Mouse (Mus musculus) layer of hippocampus, postnatal 36 days (tissue): Measurements from ENCODE around the gene Tmem80. TPM values are rescaled to one million over a fixed set of nuclear protein-coding genes. Genes with fewer than 3 reads are reported as not detected.

Source experiments
- DNase-seq, 2 experiments: peaks; one replicate each; pipeline ENCODE4 v3.0.0; 2022
- total RNA-seq, 2 experiments: library from RNA; stranded (reverse); gene quantifications; 2 replicates each; pipeline ENCODE4 v1.2.3; 2021

The Tmem80 gene
- total RNA-seq = 10 to 100 TPM; 32.4 to 34.3 TPM

DNA sequence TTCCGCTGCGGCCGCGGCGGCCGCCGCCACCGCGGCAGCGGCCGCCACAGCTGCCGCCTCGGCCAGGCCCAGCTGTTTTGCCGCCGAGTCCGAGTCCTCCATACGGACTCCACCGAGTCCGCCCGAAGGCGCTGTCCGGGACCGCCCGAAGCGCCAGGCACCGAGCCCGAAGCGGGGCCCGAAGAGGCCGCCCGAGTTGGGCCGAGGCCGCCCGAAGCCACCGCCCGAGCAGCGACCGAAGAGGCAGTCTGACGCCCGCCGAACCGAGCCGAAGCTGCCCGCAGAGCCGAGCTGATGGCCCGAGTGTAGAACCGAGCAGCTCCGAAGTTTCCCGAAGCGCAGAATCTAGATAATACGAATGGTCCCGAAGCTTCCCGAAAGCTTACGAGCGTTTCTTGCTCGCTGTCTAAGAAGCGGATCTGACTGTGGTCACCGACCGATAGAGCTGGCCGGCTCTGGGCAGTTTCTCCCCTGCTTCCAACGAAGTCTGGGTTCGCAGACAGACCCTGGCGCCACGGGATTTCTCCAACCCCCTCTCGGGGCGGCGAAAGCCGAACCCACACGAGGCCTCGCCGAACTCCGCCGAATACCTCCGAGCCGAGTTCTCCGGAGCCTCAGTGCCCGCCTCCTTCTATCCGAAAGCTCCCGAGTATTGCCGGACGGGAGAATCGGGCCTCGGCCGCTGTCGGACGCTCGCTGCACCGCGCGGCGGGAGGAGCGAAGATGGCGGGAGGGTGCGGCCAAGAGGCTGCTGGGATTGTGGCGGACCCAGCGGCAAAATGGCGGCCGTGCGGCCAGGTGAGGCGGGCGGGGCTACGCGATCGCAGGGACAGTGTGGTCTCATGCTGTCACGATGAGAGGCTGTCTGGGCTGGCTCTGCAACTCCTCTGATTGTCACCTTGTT lies at the start of gene Tmem80, which contains the start of gene Deaf1:
TSS of gene Tmem80 (plus strand) at position 271 of the 904 bp plus-strand sequence.
TSS of gene Deaf1 (minus strand) at position 222 of the 904 bp plus-strand sequence.
- DNase-seq = peak; percentile 99

DNA sequence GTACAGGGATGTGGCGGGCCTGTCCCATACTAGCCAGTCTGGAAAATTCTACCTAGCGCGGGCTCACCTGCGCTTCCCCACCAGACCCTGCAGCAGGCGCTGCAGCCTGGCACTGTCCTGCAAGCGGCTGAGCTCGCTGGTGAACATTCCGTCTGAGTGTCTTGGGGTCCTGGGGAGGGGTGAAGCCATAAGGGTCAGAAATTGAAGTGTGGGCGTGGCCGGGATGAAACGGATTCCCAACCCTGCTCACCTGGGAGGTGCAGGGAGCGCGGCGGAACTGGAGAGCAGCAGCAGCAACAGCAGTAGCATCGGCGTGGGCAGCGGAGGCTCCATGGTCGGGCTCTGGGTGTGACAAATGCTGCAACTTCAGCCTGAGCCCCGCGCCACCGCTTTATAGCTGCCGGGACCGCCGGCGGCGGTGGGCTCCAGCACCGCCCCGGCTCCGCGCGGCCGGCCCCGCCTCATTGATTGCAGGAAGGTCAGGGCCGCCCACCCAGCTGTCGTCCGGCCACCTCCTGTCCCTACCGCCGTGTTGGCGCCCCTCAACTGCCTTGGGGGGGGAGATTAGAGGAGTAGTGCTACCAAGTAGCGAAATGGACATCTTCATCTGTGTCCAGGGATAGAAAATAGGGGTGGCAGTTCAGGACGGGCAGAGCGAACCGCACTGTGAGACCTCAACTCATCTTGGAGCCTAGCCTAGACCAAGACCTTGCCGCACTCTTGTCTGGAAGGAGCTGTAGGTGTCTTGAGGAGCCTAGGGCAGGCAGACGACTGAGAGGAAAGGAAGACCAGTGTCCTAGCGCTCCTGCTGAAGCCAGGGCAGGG lies 48.6 kb upstream of the Tmem80 start, which contains the start of gene Sct:
TSS of gene Sct (minus strand) at position 368 of the 825 bp plus-strand sequence.
- DNase-seq = no peak

DNA sequence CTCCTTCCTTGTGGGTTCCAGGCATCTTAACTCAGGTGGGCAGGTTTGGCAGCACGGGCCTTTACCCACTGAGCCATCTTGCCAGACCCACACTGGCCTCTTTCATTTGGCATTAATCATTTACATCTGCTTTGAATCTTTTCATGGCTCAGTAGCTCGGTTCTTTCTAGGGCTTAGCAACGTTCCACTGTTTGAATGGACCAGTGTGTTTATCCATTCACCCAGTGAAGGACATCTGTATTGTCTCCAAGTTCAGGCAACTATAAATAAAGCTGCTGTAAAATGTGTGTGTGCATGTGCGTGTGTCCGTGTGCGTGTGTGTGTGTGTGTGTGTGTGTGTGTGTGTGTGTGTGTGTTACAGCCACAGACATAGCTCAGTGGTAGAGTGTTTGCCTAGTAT lies 46.1 kb upstream of the Tmem80 start:
- DNase-seq = no peak

DNA sequence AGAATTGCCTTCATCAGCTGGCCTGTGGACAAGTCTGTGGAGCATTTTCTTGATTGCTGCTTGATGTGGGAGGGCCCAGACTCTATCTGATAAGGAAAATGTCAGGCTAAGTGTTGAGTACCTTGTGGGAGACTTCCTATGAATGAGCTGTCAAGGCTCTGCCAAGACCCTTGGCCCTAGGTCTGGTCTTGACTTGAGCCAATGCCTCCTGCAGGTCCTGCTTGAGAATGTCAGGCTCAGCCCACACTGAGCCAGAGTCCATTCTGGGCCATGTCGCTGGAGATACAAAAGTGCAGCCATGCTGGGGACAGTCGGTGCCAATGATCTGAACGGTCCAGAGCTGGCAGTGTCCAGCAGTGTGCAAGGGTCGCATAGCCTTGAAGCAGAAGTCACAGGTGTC lies 44.8 kb upstream of the Tmem80 start:
- no peak for DNase-seq

DNA sequence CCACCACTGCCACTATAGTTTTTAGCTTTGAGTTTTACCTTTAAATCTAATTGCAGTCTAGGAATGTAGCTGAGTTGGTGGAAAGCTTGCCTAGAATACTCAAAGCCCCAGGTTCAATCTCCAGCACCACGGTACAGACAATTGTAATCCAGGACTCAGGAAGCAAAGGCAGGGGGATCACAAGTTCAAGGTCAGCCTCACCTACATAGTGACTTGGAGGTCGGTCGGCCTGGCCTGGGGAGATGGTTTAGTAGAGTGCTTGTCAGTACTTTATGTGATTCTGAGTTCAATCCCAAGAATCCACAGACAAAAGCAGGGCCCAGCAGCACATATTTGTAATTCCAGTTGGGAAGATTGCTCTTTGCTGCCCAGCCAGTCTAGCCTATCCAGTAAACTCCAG lies 39.5 kb upstream of the Tmem80 start:
- DNase-seq = no peak

DNA sequence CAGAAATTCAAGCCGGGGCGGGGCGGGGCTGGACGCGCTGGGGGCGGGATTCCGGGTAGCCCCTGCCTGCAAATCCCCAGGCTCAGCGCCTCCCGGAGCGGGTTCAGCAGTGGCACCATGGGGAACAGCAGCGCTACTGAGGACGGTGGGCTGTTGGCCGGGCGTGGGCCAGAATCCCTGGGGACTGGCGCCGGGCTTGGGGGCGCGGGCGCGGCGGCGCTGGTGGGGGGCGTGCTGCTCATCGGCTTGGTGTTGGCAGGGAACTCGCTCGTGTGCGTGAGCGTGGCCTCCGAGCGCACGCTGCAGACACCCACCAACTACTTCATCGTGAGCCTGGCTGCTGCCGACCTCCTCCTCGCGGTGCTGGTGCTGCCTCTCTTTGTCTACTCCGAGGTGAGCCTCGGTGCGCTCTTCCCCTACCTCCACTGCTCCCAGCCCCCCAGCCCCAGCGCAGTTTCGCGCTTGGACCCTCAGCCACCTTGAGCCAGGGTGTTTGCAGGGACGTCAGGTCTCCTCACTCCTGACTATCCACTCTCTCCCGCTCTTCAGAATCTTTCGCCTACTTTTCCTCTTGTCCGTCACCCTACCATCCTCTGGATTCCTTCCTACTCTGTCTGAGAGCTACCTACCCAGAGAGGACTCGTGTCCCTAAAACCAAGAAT lies 35.5 kb upstream of the Tmem80 start, which contains the start of gene Drd4:
TSS of gene Drd4 (plus strand) at position 86 of the 662 bp plus-strand sequence.
- no peak for DNase-seq

DNA sequence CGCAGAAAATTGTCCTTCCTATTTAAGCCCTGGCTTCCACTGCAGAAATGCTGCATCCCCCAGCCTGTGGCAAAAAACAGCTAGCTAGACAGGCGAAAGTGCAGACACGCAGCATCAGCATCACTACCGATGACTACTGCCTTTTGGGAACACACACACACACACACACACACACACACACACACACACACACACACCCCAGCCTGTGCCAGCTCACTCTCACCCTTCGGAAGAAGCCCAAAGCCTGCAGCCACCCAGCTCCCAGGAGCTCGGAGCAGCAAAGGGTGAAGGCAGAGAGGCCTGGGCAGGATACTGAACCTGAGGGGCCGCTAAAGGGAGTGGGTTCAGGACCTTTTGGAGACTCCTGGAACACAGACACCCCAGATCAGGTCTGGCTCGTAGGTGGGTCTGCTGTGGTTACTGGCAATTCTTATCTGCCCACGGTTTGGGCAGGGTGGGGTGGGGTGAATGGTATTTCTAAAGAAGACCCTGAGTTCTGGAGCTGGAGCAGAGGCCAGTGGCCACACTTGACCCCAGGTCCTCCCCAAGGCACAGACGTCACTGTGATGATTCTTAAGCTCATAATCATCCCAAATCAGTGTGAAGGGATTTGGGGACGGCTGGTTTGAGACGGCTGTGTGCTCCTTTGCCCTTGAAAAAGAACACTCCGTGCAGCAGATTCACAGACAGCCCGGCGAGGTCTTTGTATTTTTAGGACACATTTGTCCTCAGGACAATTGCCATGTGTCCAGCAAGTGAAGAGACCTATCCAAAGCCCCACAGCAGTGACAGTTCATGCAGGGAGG lies 34.8 kb upstream of the Tmem80 start:
- no peak for DNase-seq

DNA sequence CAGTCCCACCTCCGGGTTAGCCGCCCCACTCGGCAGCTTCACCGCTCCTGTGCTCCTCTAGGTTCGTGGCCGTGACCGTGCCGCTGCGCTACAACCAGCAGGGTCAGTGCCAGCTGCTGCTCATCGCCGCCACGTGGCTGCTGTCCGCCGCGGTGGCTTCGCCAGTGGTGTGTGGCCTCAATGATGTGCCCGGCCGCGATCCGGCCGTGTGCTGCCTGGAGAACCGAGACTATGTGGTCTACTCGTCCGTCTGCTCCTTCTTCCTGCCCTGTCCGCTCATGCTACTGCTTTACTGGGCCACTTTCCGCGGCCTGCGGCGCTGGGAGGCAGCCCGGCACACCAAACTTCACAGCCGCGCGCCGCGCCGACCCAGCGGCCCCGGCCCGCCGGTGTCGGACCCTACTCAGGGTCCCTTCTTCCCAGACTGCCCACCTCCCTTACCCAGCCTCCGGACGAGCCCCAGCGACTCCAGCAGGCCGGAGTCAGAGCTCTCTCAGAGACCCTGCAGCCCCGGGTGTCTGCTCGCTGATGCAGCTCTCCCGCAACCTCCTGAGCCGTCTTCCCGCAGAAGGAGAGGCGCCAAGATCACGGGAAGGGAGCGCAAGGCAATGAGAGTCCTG lies 33.6 kb upstream of the Tmem80 start:
- DNase-seq = no peak

DNA sequence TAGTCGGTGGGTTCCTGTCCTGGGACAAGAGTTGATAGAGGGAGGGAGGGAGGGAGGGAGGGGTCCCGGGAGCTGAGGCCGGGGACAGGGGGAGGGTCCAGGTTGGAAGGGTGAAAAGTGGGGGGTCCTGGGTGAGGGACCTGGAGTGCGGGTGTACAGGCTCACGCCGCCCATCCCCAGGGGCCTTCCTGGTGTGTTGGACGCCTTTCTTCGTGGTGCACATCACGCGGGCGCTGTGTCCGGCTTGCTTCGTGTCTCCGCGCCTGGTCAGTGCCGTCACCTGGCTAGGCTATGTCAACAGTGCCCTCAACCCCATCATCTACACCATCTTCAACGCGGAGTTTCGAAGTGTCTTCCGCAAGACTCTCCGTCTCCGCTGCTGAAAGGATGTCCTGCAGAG lies 33.1 kb upstream of the Tmem80 start:
- DNase-seq = no peak

DNA sequence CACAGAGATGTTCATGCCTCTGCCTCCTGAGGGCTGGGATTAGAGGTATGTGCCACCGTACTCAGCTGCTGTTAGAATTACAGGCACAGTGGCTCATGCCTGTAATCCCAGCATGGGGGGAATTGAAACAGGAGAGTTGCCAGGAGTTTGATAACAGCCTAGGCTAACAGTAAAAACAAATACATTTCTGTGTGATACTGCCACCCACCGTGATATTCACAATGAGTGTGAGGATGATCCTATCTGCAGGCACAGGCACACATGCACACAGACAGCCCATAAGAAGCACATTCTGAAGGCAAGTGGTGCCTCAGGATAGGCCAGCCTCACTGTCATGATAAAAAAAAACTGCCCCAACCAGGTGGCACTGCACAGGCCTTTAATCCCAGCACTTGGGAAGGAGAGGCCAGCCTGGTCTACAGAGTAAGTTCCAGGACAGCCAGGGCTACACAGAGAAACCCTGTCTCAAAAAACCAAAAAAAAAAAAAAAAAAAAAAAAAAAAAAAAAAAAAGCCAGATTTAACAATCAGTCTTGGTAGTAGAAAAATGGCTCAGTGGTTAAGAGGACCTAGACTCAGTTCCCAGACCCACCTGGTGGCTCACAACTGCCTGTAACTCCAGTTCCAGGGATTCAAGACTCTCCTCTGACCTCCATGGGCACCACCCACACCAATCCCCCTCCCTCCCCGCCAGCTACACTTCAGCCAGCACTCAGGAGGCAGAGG lies 29.5 kb upstream of the Tmem80 start:
- DNase-seq = no peak

DNA sequence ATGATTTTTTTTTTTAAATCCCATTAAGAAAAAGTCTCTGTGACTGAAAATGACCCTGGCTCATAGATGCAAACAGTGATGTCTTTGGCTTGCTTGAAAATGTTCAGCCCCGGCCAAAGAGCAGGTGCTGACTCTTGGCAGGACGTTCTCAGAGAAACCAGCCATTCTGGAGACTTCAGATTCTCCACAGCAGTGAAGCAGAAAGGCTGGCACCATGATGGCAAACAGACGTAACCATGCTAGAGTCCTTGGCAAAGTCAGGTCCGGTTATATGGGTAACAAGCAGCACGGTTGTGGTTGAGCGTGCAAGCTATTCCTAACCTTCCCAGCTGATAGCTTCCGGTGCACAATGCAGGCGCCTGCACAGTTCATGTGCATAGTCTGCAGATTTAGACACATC lies 28.4 kb upstream of the Tmem80 start:
- DNase-seq = no peak

DNA sequence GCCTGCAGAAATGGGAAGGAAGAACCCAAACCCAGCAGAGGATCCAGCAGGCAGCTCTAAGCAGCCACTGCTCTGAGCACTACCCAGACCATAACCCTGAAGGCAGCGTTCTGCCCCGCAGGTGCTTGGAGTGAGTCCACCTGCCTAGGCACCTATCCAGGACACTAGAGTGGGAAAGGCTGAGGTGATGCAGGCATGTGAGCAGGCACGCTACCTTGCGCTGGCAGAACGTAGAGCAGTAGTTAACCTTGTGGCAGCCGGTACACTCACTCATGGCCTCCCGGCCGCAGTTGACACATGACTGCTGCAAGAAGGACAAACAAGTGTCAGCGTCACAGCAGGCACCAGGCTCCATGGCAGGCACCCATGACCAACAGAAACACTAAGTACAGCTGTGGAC lies 26.2 kb upstream of the Tmem80 start:
- no peak for DNase-seq

DNA sequence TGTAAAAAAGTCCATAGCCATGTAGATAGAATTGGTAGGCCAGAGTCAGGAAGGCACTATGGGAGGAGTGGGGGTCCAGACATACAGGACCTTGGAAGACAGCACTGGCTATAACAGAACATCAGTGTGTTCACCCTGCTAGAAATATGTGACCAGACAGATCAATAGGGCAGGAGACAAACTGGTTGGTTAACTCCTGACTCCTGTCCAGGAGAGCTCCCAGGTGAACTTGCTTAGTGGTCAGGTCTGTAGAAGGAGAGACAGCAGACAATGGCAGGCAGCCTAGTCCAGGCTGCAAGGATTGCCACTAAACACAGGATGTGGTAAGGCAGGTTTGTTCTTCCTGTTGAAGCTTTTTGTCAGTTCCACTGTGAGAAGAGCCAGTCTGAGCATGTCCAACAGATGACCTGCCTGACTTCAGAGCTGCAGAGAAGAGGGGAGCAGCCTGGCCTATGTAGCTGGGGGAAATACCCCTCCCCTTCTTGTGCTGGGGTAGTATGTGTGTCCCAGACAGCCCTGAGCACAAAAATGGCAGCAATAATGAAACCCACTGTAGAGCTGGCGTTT lies 24.8 kb upstream of the Tmem80 start:
- no peak for DNase-seq

DNA sequence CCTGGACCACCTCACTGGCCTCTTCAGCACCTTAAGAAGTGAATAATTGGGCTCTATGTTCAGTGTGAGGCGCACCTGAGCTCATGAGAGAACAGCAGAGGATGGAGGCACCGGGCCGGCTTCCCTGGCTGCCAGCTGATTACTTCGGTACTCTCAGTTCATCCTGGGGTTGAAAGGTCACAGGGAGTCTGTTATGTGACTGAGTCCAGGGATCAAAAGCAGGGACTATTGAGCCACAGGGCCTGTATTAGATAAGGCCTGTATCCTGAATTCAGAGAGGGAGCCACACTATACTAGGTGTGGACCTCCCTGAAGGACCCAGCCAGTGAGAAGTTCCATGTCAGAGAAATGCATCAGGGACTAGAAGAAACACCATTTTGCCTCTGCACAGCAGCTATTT lies 23.0 kb upstream of the Tmem80 start:
- DNase-seq = no peak

DNA sequence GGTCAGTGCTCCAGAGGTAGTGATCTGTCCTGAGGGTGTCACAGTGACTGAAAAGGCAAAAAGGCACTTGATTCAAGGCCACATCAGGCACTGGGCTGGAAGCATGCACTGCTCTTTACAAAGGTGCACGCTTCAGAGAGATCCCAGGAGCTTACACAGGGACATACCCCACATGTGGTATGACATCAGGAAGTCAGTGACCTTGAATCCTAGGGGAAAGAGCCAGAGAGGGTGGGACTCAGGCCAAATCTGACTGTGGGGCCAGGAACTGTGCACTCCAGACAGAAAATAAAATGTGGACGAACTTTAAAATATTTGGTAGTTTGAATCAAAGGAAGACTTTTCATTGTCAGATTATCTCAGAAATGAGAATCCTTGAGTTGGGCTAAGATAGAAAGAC lies 13.1 kb upstream of the Tmem80 start:
- no peak for DNase-seq

DNA sequence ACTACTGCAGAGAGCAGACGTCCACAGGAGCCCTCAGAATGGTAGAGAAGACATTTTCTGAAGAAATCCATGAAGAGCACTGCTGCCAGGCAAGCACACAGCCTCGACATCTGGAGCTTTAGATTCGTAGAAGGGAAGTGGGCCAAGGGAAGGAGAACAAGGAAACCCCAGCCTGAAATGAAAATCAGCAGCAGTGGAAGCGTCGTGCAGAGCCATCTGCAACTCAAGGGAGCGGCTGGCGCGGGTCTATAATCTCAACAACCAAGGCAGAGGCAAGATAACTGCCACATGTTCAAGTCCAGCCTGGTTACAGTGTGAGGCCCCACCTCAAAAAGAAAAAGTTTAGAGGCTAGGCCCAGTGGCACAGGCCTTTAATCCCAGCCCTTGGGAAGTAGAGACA lies 12.5 kb upstream of the Tmem80 start:
- no peak for DNase-seq

DNA sequence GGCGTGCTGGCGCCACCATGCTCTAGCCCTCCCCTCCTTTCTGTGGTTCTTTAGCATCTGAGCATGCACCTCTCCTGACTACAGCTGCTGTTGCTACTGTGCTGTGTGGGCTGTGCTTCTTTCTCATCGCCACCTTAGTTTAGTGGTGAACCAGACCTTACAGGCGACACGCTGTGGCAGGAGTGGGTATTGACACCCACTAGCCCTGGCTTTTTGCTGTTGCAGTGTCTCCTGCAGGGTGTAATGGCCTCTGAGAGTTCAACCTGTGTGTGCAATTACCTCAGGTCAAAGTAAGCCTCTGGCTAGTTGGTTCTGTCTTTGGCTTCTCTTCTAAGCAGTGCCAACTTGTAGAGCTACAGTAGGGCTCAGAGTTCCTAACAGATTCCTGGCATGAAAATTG lies 11.6 kb upstream of the Tmem80 start:
- DNase-seq = no peak

DNA sequence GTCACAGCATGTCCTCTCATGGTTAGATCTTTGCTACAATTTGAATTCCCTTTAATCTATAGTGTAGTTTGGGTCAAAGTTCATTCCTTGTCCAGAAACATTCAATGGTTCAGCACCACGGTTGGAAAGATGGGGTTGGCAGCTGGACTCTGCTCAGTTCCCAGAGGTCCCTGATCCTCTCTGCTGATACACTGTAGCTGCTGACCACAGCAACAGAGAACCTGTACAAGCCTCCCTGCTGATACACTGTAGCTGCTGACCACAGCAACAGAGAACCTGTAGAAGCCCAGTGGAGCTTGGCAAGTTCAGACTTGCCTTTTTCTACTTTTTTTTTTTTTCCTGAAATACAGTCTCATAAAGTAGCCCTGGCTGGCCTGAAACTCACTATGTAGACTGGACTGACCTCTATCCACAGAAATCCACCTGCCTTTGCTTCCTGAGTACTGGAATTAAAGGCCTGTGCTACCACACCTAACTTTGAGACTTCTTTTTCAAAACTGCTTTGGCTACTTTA lies 9.9 kb upstream of the Tmem80 start:
- no peak for DNase-seq

DNA sequence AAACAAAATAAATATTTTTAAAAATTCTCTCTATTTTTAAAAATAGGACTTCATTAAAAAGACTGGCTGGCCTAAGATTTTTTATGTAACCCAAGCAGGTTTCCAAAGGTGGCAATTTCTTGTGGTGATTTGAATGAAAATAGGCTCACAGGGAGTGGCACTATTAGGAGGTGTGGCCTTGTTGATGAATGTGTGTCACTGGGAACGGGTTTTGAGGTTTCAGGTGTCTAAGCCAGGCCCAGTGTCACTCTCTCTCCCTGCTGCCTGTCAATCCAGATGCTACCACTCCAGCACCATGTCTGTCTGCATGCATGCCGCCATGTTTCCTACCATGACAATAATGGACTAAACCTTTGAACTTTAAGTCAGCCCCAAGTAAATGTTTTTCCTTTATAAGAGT lies 8.1 kb upstream of the Tmem80 start:
- no peak for DNase-seq

DNA sequence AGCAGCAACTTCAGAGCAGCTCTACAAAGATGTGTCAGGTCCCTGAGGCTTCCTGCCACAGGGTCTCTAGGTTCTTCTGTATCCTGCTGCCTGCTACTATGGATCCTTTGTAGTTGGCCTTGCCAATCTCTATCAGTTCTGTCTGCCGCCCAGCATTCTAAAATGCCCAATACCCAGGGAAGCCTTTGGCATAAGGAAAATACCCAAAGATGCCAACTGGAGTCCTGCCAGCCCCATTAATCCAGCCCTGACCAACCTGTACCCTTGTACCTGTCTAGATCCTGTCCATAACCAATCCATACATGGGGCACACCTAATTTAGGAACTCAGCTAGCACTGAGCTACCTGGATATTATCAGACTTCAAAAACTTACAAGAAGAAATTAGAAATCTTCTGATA lies 2.9 kb upstream of the Tmem80 start:
- DNase-seq = no peak
